Mouse (Mus musculus): Measurements from ENCODE around the gene 5430419D17Rik.

The 5430419D17Rik gene

DNA sequence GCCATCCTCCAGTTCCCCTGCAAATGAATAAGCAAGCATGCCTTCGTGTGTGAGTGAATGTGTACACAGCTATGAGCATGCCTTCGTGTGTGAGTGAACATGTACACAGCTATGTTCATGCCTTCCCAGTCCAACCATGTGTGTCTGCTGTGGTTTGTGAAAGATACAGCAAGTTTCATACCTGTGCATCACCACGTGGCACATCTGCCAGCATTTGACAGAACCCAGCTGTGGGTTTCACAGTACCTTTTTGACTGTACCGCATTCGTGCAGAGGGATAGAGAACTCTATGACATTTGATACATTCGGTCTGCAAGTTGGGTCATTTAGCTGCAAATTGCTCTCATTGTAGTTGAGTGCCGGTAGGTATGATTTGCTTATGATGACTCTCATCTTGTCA lies 140.3 kb downstream of the 5430419D17Rik start:
- DNase-seq (ENCODE audit: low read depth, low spot score), result no peak

DNA sequence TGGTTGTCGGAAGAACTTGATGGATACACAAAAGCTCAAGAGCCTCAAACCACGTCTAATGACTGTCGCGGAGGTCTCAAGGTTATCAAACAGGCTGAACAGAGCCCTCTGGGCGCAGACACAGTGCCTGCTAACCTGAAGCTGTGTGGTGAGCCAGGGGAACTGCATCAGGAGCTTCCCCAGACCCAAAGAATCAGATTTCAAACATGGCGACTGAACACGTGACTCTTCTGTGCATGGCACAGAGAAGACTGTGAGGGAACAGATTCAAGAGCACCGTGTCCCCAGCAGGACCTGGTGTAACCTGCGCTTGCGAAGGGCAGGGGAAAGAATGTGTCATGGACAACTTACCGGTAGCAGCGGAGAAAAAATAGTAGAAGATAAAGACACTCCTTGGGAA lies 143.4 kb downstream of the 5430419D17Rik start:
- DNase-seq (ENCODE audit: low read depth, low spot score), result no peak

DNA sequence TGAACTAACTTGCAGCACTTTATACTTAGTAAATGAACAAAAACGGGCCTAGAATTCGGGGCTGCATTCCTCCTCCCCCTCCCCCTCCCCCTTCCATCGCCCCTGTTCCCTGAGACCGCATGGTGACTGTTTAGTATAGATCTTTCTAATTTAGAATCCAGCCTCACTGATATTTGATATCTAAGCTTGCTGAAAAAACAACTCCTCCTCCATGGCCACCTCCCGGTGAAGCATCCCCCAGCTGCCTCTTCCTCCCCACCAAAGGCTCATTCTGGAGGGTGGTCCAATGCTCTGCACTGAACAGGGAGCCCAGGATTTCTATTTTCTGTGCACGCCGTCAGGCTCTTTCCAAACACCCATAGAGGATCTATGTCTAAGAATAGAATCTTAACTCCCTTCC lies 144.1 kb downstream of the 5430419D17Rik start:
- DNase-seq (ENCODE audit: low read depth, low spot score), result no peak

DNA sequence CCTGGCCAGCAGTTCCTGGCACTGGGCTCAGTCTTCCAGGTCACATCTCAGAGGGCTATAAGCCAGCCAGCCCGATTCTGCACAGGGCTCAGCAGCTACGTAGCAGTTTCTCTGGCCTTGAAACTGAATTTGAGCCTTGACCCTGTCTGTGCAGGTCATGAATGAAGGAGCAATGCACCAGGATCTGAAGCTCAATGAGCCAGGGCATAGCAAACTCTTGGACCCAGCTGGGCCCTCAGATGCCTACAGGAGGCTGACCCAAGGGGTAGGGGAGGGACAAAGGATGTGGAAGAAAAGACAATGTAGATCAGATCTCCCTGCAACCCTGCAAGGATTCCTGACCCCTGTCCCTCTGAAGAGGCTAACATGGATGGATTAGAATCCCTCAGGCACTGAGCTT lies 148.0 kb downstream of the 5430419D17Rik start, which contains the start of gene Cuzd1:
Gene Cuzd1, minus strand, starts transcription at position 101 of the 400 bp plus-strand sequence.
- no peak for DNase-seq (ENCODE audit: low read depth, low spot score)

DNA sequence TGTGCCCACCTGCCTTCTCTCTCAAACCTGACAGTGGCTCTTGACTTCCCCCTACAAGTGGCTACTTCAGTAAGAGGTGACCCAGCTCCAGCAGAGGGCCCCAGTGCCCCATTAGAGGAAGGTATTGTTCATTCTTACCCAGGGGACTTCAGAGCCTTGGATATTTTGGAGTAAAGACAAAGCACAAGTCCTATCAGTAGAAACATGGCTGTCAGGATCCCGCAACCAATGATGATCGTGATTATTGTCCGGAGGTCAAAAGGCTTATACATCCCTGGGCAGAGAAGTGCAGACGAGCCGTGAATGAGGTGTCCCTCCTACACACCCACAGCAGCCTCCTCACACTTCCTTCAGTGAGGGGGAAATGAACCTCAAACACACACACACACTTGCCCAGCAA lies 152.9 kb downstream of the 5430419D17Rik start:
- no peak for DNase-seq (ENCODE audit: low read depth, low spot score)

DNA sequence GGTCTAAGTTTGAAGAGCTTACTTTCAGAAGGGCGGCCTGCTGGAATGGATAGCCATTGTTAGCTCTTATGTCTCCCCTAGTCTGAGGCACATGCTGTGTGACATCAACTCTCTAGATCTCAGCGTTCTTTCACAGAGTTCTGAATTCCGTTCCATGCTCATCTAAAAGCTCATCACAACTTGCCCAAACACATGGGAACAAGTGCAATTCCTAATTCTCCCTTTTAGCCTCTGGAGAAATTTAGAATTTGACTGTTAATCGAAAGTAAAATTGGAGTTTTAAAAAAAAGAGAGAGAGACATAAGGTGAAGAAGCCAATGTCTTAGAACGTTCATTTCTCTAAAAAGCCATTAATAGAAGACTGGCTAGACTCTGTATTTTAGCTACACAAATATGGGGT lies 155.2 kb downstream of the 5430419D17Rik start, which contains the start of gene Fam24b:
Gene Fam24b, minus strand, starts transcription at position 101 of the 400 bp plus-strand sequence.
- DNase-seq (ENCODE audit: low read depth, low spot score), result no peak

DNA sequence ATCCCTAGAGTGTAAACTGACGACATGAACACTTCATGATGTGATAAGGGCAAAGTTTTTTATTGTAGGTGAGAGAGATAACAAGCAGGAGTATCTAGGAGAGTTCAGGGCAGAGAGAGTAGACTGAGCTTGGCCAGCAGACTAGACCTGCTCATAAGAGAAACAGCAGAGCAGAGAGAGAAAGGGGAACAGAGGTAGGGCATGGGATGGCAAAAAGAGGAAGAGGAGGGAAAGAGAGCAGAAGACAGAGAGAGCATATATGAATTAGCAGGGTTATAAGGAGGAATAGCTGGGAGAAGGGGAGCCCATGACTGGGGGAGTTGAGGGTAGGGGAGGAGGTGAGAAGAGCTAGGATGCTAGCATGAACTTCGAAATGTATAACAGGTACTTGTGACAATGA lies 157.5 kb downstream of the 5430419D17Rik start:
- no peak for DNase-seq (ENCODE audit: low read depth, low spot score)

DNA sequence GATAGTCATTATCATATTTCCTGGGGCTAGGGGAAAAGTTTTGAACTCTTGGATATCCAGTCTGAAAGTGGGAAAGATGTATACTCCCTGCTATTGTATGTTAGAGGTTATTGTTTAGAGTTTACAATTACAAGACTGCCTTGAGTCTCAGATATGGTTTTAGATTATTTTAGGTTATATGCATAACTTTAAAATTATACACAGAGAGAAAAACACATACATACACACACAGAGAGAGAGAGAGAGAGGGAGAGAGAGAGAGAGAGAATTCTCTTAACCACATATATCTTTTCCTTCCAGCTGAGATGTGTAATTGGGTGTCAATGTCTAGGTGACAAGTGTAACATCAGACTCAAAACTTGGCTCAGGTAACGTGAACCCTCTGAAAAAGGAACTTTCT lies 159.4 kb downstream of the 5430419D17Rik start, which contains the start of gene Fam24a:
Gene Fam24a, plus strand, starts transcription at position 301 of the 400 bp plus-strand sequence.
- no peak for DNase-seq (ENCODE audit: low read depth, low spot score)

DNA sequence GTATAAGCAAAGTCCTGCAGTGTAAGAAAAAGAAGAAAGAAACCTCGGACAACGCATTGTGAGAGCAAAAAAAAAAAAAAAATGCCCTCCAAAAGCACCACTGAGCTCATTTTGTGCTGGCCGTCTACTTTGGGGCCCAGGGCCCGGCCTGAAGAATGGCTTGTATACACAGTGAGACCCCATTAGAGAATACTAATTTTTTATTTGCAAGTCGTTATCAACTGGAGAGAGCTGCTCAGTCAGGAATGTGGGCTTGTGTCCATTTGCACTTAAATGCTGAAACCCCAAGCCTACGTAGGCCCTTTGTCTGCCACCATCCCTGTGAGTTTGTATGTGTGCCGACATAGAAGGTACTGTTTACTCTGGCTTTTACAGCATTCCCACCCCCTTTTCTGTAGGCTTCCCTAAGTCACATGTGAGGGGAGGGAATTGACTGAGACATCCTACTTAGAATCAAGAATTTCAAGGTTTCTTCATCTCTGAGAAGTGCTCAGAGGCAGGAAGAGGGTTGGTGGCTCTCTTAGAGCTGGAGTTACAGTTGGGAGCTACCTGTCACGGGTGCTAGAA lies 163.4 kb downstream of the 5430419D17Rik start:
- no peak for DNase-seq (ENCODE audit: low read depth, low spot score)

DNA sequence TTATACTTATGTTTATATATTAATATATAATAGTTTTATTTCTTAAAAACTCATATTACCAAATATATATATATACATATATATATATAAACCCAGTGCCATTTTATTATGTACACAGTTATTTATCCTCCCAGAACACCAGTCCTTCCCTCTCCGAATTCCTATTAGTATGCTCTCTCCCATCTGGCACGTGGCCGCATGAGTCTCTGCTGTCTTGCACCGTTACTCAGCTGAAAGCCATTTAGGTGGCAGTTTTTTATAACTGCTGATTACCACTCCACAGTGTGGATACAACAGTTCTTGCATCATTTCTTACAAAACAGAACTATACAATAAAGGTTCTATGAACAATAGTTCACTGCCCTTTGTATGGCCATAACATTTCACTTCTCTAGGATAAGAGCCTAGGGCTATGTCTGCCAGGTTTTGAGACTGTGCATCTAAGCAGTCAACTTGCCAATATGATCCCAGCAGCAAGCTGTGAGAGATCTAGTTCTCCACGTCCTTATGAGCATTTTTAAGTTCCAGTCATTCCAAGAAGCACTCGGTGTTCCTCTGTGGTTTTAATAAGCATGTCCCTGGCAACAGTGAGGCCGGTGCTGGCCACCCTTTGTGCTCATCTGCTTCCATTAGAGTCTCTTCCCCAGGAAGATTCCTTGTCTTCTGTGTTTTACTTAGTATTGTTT lies 171.8 kb downstream of the 5430419D17Rik start:
- DNase-seq (ENCODE audit: low read depth, low spot score), result no peak
